In genomic region chr16:94360578-94361350, GRCm38 (mm10) we compare ENCODE assay signal across 37 mouse cellular contexts. TPM values are rescaled to one million over a fixed set of nuclear protein-coding genes. Genes with fewer than 3 reads are reported as not detected.
A peak's percentile ranks its signal among the peaks of the same experiment; 100 is the strongest.
DNase-seq lines count a peak whose midpoint lies in the region; ATAC-seq and TF ChIP-seq lines count a peak whose summit lies in the region.
"Had no signal": no experiment of that assay in that cellular context is flagged by ENCODE, and none has a peak within 500 bp of the region (broad histone marks: within the 10 kb centered on the region; RNA-seq: fewer than 3 reads in every experiment).

No protein-coding gene starts in this region.

- H3K4me3 ChIP-seq in embryonic facial prominence, embryonic 14.5 days (ENCODE audit: low read depth, low read length), result no peak overlapping the region
- H3K4me3 ChIP-seq in embryonic facial prominence, embryonic 10.5 days, result no peak overlapping the region
- H3K4me3 ChIP-seq in C2C12 (ENCODE audit: insufficient read depth, poor library complexity, severe bottlenecking), result no peak overlapping the region
- H3K4me3 ChIP-seq in myocyte, result no peak overlapping the region
- H3K4me3 ChIP-seq: embryonic facial prominence, embryonic 12.5 days; erythroblast, embryonic 14.5 days; hindbrain, embryonic 13.5 days; limb, embryonic 12.5 days; liver, embryonic 13.5 days; megakaryocyte, embryonic 14.5 days; midbrain, embryonic 12.5 days; neural tube, embryonic 13.5 days had no signal

- no peaks in the 10 kb centered on the region for H3K79me3 ChIP-seq in C2C12 (ENCODE audit: low read depth)

- WGBS in embryonic facial prominence, embryonic 14.5 days, result 80% methylated on average over 13 of the region's 13 CpGs
- WGBS in embryonic facial prominence, embryonic 10.5 days, result 87% methylated on average over 13 of the region's 13 CpGs

- H3K36me3 ChIP-seq in embryonic facial prominence, embryonic 14.5 days (ENCODE audit: control insufficient read depth, insufficient read depth, low read length), result peaks cover 9% of the 10 kb centered on the region; the same call in 1 of the 2 replicates
- H3K36me3 ChIP-seq in embryonic facial prominence, embryonic 10.5 days (replicated peaks), result peaks cover 12% of the 10 kb centered on the region
- H3K36me3 ChIP-seq in C2C12 (ENCODE audit: control insufficient read depth, insufficient read depth), result no peaks in the 10 kb centered on the region
- no peaks in the 10 kb centered on the region for H3K36me3 ChIP-seq in myocyte (ENCODE audit: control insufficient read depth, insufficient read depth)
- H3K36me3 ChIP-seq: liver, embryonic 13.5 days had no signal

- no peak for TF ChIP-seq CTCF in C2C12 (IDR thresholded peaks at IDR 0.05; ENCODE audit: control insufficient read depth, insufficient read depth, insufficient read length)

- H3K27ac ChIP-seq in embryonic facial prominence, embryonic 14.5 days (replicated peaks; ENCODE audit: low read depth, low read length), result no peak overlapping the region
- no peak overlapping the region for H3K27ac ChIP-seq in embryonic facial prominence, embryonic 10.5 days (replicated peaks)
- H3K27ac ChIP-seq: embryonic facial prominence, embryonic 12.5 days; hindbrain, embryonic 13.5 days; kidney, postnatal 0 days; limb, embryonic 12.5 days; liver, embryonic 13.5 days; midbrain, embryonic 12.5 days; neural tube, embryonic 13.5 days had no signal

- DNase-seq in embryonic facial prominence, embryonic 14.5 days (ENCODE audit: low spot score), result peak; percentile 68
- no peak for DNase-seq in embryonic facial prominence, embryonic 10.5 days (ENCODE audit: low spot score)
- DNase-seq in adrenal gland, postnatal 14 days, result peak; percentile 46
- DNase-seq in heart, adult 8-10 months (ENCODE audit: low spot score), result no peak
- no peak for DNase-seq in testis, postnatal 14 days (ENCODE audit: low spot score)
- DNase-seq: cerebellum, adult 8-10 months; cerebellum, postnatal 25 days; gastrocnemius, postnatal 25 days; heart, adult 11 months; heart, postnatal 4 days; kidney, adult 8-10 months; kidney, postnatal 4 days; layer of hippocampus, adult 9-11 months; liver, embryonic 13.5 days; lung, adult 18-20 months; lung, postnatal 4 days; retina, postnatal 1 day; right cerebral cortex, postnatal 25 days; spleen, adult 18-20 months; thymus, adult 18-20 months; thymus, postnatal 25 days had no signal

- H3ac ChIP-seq in C2C12 (ENCODE audit: control insufficient read depth, insufficient read length, low read depth) (no peak overlapping the region), myocyte (ENCODE audit: control insufficient read depth, insufficient read length) (no peak overlapping the region)

- no peak for TF ChIP-seq POLR2A in myocyte (IDR thresholded peaks at IDR 0.05; ENCODE audit: insufficient read length, low read depth)

- no peaks in the 10 kb centered on the region for H3K9me3 ChIP-seq in embryonic facial prominence, embryonic 14.5 days (ENCODE audit: control insufficient read depth, low read length)
- no peaks in the 10 kb centered on the region for H3K9me3 ChIP-seq in embryonic facial prominence, embryonic 10.5 days
- H3K9me3 ChIP-seq: embryonic facial prominence, embryonic 12.5 days; hindbrain, embryonic 13.5 days; limb, embryonic 12.5 days; liver, embryonic 13.5 days; megakaryocyte, embryonic 14.5 days; midbrain, embryonic 12.5 days; neural tube, embryonic 13.5 days had no signal

- peak; percentile 63; the same call in 1 of the 2 replicates for ATAC-seq in embryonic facial prominence, embryonic 14.5 days (ENCODE audit: low read depth)
- ATAC-seq: CD4-positive, CD25-positive, alpha-beta regulatory T cell, adult 4 months; forebrain, embryonic 16.5 days; intestine, embryonic 16.5 days; lung, postnatal 0 days had no signal

- H3K9ac ChIP-seq in embryonic facial prominence, embryonic 14.5 days (ENCODE audit: low read depth, low read length), result no peak overlapping the region
- H3K9ac ChIP-seq: embryonic facial prominence, embryonic 12.5 days; hindbrain, embryonic 13.5 days; limb, embryonic 12.5 days; liver, embryonic 13.5 days; midbrain, embryonic 12.5 days; neural tube, embryonic 13.5 days had no signal

- no peaks in the 10 kb centered on the region for H3K4me1 ChIP-seq in embryonic facial prominence, embryonic 14.5 days (ENCODE audit: control insufficient read depth, insufficient read depth, low read length)
- H3K4me1 ChIP-seq in embryonic facial prominence, embryonic 10.5 days, result peaks cover 23% of the 10 kb centered on the region

- H3K79me2 ChIP-seq in C2C12 (ENCODE audit: control insufficient read depth, insufficient read depth) (no peaks in the 10 kb centered on the region), myocyte (ENCODE audit: control insufficient read depth, insufficient read depth) (no peaks in the 10 kb centered on the region)

- no peak overlapping the region for H3K4me2 ChIP-seq in embryonic facial prominence, embryonic 14.5 days (ENCODE audit: low read depth, low read length)
- H3K4me2 ChIP-seq in myocyte (ENCODE audit: low read depth), result peak overlapping the region; percentile 53
- H3K4me2 ChIP-seq: embryonic facial prominence, embryonic 12.5 days; heart, embryonic 11.5 days; hindbrain, embryonic 13.5 days; limb, embryonic 12.5 days; liver, embryonic 13.5 days; midbrain, embryonic 12.5 days; neural tube, embryonic 13.5 days had no signal

- no peaks in the 10 kb centered on the region for H3K27me3 ChIP-seq in embryonic facial prominence, embryonic 14.5 days (replicated peaks; ENCODE audit: control insufficient read depth, insufficient read depth, low read length)
- H3K27me3 ChIP-seq in embryonic facial prominence, embryonic 10.5 days (replicated peaks; ENCODE audit: low read depth, poor library complexity, severe bottlenecking), result no peaks in the 10 kb centered on the region
- H3K27me3 ChIP-seq in C2C12 (ENCODE audit: control insufficient read depth, insufficient read depth, insufficient read length), result no peaks in the 10 kb centered on the region
- H3K27me3 ChIP-seq in myocyte (ENCODE audit: control insufficient read depth, insufficient read depth, insufficient read length), result no peaks in the 10 kb centered on the region
- H3K27me3 ChIP-seq: embryonic facial prominence, embryonic 12.5 days; hindbrain, embryonic 13.5 days; limb, embryonic 12.5 days; liver, embryonic 13.5 days; megakaryocyte, embryonic 14.5 days; midbrain, embryonic 12.5 days; neural tube, embryonic 13.5 days had no signal

TF ChIP-seq in C2C12, 6 proteins besides CTCF, POLR2A, EP300 and RAD21:
- TF ChIP-seq MYOD1 (IDR thresholded peaks at IDR 0.05; ENCODE audit: control insufficient read depth, insufficient read length, low read depth) (peak; percentile 97), MAX (IDR thresholded peaks at IDR 0.05) (peak; percentile 16), MYOG (IDR thresholded peaks at IDR 0.05; ENCODE audit: control insufficient read depth, extremely low read depth, insufficient read length) (no peak), FOSL1 (IDR thresholded peaks at IDR 0.05; ENCODE audit: insufficient read depth, low read length, poor library complexity, severe bottlenecking) (no peak), CEBPB (IDR thresholded peaks at IDR 0.05; ENCODE audit: low read depth) (no peak), USF1 (IDR thresholded peaks at IDR 0.05; ENCODE audit: low read depth) (no peak)

TF ChIP-seq in myocyte, 11 proteins besides CTCF, POLR2A, EP300 and RAD21:
- peak; percentile 88 to 99 (median 96) for TF ChIP-seq MYOG (IDR thresholded peaks at IDR 0.05; ENCODE audit: control insufficient read depth in 1 of 3, insufficient read depth in 1 of 3, insufficient read length in 2 of 3, low read depth in 2 of 3)
- peak; percentile 96 for TF ChIP-seq TCF3 (IDR thresholded peaks at IDR 0.05; ENCODE audit: insufficient read length, low read depth)
- TF ChIP-seq MYOD1 (IDR thresholded peaks at IDR 0.05; ENCODE audit: control insufficient read depth in 1 of 3, insufficient read length in 2 of 3, low read depth in 2 of 3), result peak; percentile 95 to 99 (median 99)
- TF ChIP-seq TCF12 (IDR thresholded peaks at IDR 0.05; ENCODE audit: insufficient read depth, poor library complexity, severe bottlenecking), result peak; percentile 98
- no peak for TF ChIP-seq SRF (IDR thresholded peaks at IDR 0.05; ENCODE audit: control insufficient read depth, insufficient read length, low read depth)

RNA-seq across cellular contexts. Expression of gene Ttc3, which starts 9.7 kb away (rescaled TPM):
- 270 and 324 TPM in 2 replicates for polyA plus RNA-seq in embryonic facial prominence, embryonic 14.5 days (2014; fragmentation: Nextera tagmentation; extraction: Ambion mirVana)
- 300 and 304 TPM in 2 replicates for polyA plus RNA-seq in embryonic facial prominence, embryonic 10.5 days (2016; fragmentation: Nextera tagmentation; extraction: Ambion mirVana)
- polyA plus RNA-seq in C2C12 (2012; fragmentation: generic; extraction: Trizol), result 16.2 TPM
- 89.9 and 90.5 TPM in 2 replicates for total RNA-seq in adrenal gland, postnatal 14 days (2021)
- polyA plus RNA-seq in myocyte (2012; fragmentation: generic; extraction: Trizol), result 25.0 TPM
- total RNA-seq in heart, adult 8-10 months (2022), result 10 to 100 TPM; 74.5 to 84.2 (median 76.6) TPM

RNA-seq across cellular contexts. Expression of gene Pigp, which starts 10.9 kb away (rescaled TPM):
- 125 and 131 TPM in 2 replicates for polyA plus RNA-seq in embryonic facial prominence, embryonic 14.5 days (2014; fragmentation: Nextera tagmentation; extraction: Ambion mirVana)
- 77.9 and 78.3 TPM in 2 replicates for polyA plus RNA-seq in embryonic facial prominence, embryonic 10.5 days (2016; fragmentation: Nextera tagmentation; extraction: Ambion mirVana)
- polyA plus RNA-seq in C2C12 (2012; fragmentation: generic; extraction: Trizol) (32.9 TPM), myocyte (2012; fragmentation: generic; extraction: Trizol) (63.2 TPM)
- total RNA-seq in adrenal gland, postnatal 14 days (2021), result 56.7 and 60.1 TPM in 2 replicates
- 100 to 1,000 TPM; 130 to 147 (median 134) TPM for total RNA-seq in heart, adult 8-10 months (2022)

RNA-seq across cellular contexts. Expression of gene Ripply3, which starts 32.5 kb away (rescaled TPM):
- polyA plus RNA-seq in embryonic facial prominence, embryonic 14.5 days (2014; fragmentation: Nextera tagmentation; extraction: Ambion mirVana), result 4.9 and 6.9 TPM in 2 replicates
- 5.1 and 6.2 TPM in 2 replicates for polyA plus RNA-seq in embryonic facial prominence, embryonic 10.5 days (2016; fragmentation: Nextera tagmentation; extraction: Ambion mirVana)
- 0.22 TPM for polyA plus RNA-seq in C2C12 (2012; fragmentation: generic; extraction: Trizol)
- 4.4 and 5.0 TPM in 2 replicates for total RNA-seq in adrenal gland, postnatal 14 days (2021)
- 0.08 TPM for polyA plus RNA-seq in myocyte (2012; fragmentation: generic; extraction: Trizol)
- 1 to 10 TPM; 4.1 to 4.5 (median 4.3) TPM for total RNA-seq in heart, adult 8-10 months (2022)
- total RNA-seq: midbrain, postnatal 0 days had no signal
- polyA plus RNA-seq: erythroblast, embryonic 14.5 days had no signal

RNA-seq across cellular contexts. Expression of gene Hlcs, which starts 47.4 kb away (rescaled TPM):
- 6.8 and 8.2 TPM in 2 replicates for polyA plus RNA-seq in embryonic facial prominence, embryonic 14.5 days (2014; fragmentation: Nextera tagmentation; extraction: Ambion mirVana)
- polyA plus RNA-seq in embryonic facial prominence, embryonic 10.5 days (2016; fragmentation: Nextera tagmentation; extraction: Ambion mirVana), result 12.2 and 13.1 TPM in 2 replicates
- polyA plus RNA-seq in C2C12 (2012; fragmentation: generic; extraction: Trizol) (1.7 TPM), myocyte (2012; fragmentation: generic; extraction: Trizol) (3.2 TPM)
- 11.6 and 12.8 TPM in 2 replicates for total RNA-seq in adrenal gland, postnatal 14 days (2021)
- 10 to 100 TPM in 2 of 4 experiments, 1 to 10 TPM in 2; 6.1 to 10.7 (median 8.9) TPM for total RNA-seq in heart, adult 8-10 months (2022)

Comparison
In these comparisons a context has a peak if more than half of its experiments do, and no peak if none do; other contexts are left out.
1. DNase-seq: peak in embryonic facial prominence, embryonic 14.5 days (single experiment) and adrenal gland, postnatal 14 days (single experiment); none in embryonic facial prominence, embryonic 10.5 days (single experiment), heart, adult 8-10 months (single experiment) and testis, postnatal 14 days (single experiment).
2. RNA of gene Ttc3, which starts 9.7 kb away (polyA plus RNA-seq): 300 to 304 TPM in embryonic facial prominence, embryonic 10.5 days and 270 to 324 TPM in embryonic facial prominence, embryonic 14.5 days; 25.0 TPM in myocyte (single experiment) and 16.2 TPM in C2C12 (single experiment); every median in the first group is over 10 times any median in the second.